Mouse (Mus musculus): ENCODE data around the gene Tmem136.

DNA sequence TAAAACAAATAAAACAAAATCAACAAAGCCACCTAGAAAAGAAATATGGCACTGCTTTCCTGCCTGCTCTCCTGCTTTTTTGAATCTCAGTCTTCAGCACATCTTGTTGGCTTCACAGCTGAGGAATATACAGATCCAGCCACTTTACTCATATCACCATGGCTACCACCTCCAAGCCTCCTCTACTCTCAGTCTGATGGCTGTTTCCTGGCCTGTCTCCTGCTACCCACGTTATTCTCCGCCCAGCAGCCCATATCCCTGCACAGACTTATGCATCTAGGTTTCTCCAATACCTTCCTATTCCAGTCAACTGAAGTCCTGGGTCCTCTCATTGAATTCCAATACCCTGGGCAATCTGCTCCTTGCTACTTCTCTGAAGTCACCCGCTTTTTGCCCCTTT is 17.2 kb upstream of the Tmem136 start:
- TF ChIP-seq POLR2A (IDR thresholded peaks at IDR 0.05; ENCODE audit: low read depth, low read length) (no peak), CTCF (conservative IDR thresholded peaks at IDR 0.05 in 1 of 2, IDR thresholded peaks at IDR 0.05 in 1 of 2; ENCODE audit: low read depth in 2 of 2, low read length in 2 of 2) (no peak), ETS1 (conservative IDR thresholded peaks at IDR 0.05; ENCODE audit: low read depth, low read length) (no peak), POLR2AphosphoS2 (IDR thresholded peaks at IDR 0.05; ENCODE audit: low read depth, low read length) (no peak), EP300 (IDR thresholded peaks at IDR 0.05; ENCODE audit: low read length) (no peak), BHLHE40 (IDR thresholded peaks at IDR 0.05; ENCODE audit: low read depth, low read length) (no peak), USF2 (conservative IDR thresholded peaks at IDR 0.05; ENCODE audit: low read depth, low read length) (no peak), CHD2 (IDR thresholded peaks at IDR 0.05; ENCODE audit: low read length) (no peak), MXI1 (IDR thresholded peaks at IDR 0.05; ENCODE audit: low read depth, low read length) (no peak), CHD1 (IDR thresholded peaks at IDR 0.05; ENCODE audit: low read depth, low read length) (no peak), ZNF384 (IDR thresholded peaks at IDR 0.05; ENCODE audit: low read depth, low read length) (no peak)
